Mouse (Mus musculus) E14TG2a.4 (cell line): ENCODE data around the gene Zcchc3.

ENCODE experiments used
- CTCF ChIP-seq: conservative IDR thresholded peaks from 2 replicates; pipeline ENCODE4 v1.5.1; 2014; ENCODE audit warnings: low read length
- POU5F1 ChIP-seq: IDR thresholded peaks from 2 replicates; pipeline ENCODE4 v1.6.1; 2014; ENCODE audit warnings: low read length, borderline replicate concordance

DNA sequence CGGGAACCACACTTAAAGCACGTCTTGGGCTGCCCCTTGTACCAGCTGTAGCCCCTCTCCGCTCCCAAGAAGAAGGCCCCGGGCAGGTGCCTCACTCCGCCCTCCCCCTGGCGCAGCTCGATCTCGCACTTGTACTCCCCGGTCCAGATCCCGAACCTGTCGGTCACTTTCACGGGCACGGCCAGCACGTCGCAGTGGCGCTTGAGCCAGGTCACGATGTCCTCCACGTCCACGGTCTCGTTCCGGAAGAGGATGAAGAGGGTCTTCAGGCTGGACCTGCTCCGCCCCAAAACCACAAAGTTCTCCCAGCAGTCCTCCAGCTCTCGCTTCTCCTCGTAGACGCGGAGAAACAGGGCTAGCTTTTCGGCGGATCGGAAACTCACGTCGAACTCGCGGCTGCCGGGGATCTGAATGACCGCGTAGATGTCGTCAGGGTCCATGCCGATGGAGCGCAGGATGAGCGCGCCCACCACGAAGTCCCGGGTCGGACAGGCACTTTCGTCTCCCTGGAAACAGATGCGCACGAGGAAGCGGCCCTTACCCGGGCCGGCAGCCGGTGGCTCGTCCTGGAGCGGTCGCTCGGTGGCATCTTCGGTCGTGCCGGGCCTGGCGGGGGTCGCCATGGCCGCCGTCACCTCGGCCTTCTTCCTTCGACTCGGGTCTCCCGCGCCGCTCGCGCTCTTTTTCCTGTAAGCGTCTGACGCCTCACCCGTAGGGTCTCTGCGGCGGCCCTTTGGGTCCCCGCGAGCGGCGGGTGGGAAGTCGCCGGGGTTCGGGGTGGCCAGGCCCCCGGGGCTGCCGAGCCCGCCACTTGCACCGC is 852 bp downstream of the Zcchc3 start:
- no peak for TF ChIP-seq CTCF
- no peak for TF ChIP-seq POU5F1
